Mouse (Mus musculus): ENCODE data around the gene Olfr1198.

DNA sequence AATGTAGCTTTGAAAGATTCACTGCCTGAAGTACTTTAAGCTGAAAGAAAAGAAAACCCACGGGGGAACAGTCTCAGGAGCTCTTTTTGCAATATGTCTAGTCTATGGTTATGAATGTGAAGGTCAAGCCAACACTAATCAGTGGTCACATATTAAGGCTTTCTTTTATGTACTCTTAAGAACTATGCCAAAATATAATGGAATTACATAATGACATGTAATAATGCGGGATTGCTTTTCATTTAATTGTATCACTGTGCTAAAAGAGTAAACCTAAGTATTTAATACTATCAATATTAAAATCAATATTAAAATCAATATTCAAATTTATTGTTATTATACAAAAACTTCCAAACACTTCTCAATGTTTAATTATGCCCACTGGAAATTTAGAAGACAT lies 46.7 kb downstream of the Olfr1198 start, which contains the start of gene Olfr1196:
- no peak for TF ChIP-seq CTCF (IDR thresholded peaks at IDR 0.05; ENCODE audit: insufficient read depth, low read depth, low read length)
- TF ChIP-seq POLR2A (IDR thresholded peaks at IDR 0.05; ENCODE audit: insufficient read depth, low read depth, low read length): no peak
